Mouse (Mus musculus): ENCODE results near the gene Ppp1r15b.

Ppp1r15b gene

DNA sequence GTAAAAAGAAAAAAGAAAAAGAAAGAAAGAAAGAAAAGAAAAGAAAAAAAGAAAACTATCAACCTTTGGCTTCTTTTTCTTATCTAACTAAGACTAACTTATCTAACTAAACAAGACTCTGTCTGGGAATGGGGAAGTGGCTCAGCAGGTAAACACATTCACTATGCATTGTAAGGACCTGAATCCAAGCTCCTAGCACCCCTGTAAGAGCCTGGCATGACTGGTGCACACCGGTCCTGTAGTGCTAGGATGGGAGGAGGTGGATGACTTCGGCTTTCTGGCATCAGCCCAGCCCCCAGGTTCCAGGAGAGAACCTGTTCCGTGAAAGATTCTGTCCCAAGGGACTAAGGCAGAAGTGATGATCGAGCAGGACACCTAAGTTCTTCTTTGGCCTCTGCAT, 30.6 kb downstream of the Ppp1r15b start:
- DNase-seq (ENCODE audit: low spot score in 2 of 2), result no peak

DNA sequence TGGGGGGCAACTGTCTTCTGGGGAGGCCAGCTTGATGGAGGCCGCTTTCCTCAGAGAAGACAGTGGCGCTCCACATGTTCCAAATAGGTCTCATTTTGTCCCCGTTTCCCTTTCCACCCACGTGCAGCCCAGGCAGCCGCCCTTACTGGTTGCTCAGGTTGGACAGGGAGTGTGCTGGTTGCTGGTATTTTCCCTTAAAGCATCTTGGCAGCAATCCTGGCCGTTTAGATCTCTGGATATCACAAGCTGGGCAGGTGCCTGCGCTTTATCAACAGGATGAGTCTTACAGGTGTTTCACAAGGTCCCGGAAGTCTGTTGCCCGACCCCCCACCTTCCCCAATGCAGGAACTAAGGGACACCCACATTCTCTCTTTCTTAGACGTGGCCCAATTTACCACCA, 31.1 kb downstream of the Ppp1r15b start:
- DNase-seq (ENCODE audit: low spot score in 2 of 2), result no peak

DNA sequence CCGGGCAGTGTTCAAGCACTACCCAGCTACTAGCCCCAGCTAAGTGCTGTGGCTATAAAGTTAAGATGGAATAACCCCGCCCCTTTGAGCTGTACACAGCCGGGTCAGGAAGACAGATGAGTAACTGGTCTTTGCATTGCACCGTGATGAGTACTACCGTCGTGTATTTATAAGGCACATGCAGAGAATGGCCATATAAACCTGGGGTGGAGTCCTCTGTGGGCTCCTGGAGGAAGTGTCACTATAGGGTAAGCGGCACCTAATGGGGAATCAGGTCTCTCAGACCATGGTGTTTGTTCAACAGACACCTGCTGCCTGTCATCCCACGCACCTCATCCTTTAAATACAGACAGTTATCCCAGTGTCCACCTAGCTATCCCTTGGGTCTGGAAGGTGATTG, 32.0 kb downstream of the Ppp1r15b start:
- no peak for DNase-seq (ENCODE audit: low spot score in 2 of 2)

DNA sequence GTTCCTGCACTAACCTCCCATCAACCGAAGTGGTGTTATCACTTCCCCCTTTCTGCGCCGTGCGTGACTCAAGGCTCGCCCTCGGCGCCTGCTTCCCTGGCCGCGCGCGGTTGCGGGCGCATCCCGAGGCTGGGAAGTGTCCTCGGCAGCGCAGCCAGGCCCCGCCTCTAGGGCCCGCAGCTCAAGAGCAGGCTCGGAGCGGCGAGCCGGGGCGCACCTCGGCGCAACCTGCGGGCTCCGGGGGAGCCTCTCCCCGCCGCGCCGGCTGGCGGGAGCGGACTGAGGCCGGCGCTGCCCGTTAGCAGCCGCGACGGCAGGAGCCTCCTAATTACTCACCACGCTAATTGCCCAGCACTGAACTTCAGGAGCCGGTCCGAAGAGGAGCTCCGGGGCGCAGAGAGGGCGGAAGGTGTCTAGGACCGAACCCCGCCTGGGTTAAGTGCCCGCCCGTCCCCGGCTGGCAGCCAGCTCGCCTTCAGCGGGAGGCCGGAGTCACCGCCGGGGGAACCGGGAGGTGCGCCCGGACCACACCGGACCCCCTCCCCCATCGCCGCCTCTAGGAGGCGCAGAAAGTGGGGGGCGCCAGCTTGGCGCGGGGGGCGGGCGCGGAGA, 33.0 kb downstream of the Ppp1r15b start, which contains the start of gene Plekha6:
TSS of gene Plekha6 (plus strand) at position 391 of the 612 bp plus-strand sequence.
- no peak for DNase-seq (ENCODE audit: low spot score in 2 of 2)

DNA sequence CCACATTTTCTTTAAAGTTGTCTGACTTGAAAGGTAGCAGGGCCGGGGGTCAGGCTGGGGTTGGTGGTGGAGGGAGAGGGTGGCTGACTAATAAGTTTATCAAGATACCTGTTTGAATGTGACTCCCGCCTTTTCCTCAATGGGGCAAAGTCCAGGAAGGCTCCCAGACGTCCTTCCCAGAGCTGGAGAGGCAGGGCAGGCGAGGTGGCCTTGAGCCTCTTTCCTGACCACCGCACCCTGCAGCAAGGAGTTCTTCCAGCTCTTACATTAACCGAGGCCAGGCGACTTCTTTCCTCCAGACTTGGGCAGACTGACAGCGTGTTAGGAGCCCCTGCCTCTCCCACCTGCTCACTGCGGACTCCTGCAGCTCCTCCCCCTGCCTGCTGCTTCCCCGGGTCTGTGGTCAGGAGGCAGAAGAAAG, 33.7 kb downstream of the Ppp1r15b start:
- DNase-seq (ENCODE audit: low spot score in 2 of 2), result no peak

DNA sequence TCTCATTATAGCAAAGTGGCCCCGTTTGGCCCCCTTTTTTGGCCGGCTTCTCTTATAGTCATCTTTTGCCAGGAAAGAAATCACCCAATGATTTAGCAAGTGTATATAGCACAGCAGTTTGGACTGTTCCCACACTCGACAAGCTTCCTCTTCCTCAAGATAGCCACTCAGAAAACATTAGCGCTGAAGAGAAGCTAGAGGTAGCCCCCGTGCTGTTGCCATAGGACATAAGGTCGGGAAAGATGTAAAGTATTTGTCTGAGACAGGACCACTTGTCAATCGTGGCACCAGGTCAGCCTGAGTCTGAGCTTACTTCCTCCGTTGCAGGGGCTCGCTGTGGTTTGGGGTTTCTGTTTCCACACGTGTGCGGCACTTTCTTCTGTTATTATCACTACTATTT, 34.2 kb downstream of the Ppp1r15b start:
- no peak for DNase-seq (ENCODE audit: low spot score in 2 of 2)

DNA sequence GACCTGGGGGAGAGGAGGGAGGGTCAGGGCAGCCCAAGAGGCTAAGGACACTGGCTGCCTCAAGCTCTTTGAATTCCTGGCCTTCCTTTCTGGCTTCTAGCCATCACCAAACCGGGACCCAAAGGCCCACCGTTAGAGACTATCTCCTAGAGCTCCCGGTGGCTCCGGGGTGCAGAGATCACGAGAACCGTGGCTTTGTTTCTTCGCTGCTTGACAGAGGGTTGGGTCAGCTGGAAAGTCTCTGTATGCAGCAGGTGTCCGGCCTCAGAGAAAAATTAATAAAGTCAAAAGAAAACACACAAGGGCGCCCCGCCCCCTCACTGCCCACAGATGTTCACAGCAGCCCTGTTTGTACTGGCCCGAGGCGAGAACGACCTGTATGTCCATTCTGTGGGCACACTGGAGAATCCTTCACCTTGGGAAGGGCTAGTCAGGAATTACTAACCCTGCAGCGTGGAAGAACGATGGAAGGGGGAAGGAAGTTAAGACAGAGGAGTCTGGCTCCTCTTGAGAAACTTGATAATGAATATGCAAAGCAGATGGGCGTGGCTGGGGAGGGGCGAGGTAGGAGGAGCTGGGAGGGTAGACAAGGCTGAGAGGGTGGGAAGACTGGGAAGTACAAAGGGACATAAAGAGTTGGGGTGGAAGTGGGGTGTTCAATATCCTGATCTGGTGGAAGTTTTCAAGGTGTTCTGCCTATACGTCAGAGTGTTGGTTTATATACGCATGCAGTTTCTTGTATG, 37.5 kb downstream of the Ppp1r15b start:
- no peak for DNase-seq (ENCODE audit: low spot score in 2 of 2)

DNA sequence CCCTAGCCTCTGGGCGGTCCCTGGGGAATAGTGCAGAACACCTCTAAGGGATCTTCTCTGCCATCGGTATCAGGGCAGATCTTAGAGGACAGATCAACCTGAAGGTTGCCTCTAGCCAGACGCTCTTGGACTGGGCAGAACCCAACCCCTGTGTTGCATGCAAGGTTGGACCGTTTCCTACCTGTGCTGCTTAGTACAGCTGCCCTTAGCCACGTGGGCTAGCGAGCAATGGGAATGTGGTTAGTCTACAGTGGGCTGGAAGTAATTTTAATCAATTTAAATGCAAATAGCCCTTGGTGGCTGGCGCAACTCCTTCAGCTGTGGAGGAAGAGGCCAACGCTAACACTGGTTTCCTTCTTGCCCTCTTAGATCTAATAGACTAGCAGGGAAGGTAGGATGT, 39.3 kb downstream of the Ppp1r15b start:
- DNase-seq (ENCODE audit: low spot score in 2 of 2), result no peak

DNA sequence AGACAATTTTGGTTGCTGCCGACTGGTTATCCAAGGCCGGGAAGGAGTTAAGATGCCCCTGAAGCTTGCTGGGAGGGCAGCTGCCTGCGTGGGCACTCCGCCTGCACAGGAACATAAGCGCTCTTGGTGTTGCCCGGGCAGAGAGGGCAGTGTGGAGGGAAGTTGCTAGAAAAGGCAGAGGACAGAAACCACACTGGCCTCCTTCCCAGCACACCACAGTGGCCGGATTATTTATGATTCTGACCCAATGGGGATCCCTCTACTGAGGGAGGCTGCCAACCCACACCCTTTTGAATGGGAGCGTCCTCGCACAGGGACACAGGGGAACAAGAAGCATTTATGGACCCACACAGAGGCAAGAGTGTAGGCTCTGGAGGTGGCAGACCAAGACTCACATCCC, 40.4 kb downstream of the Ppp1r15b start:
- peak in 1 of 2 experiments; percentile 22 for DNase-seq (ENCODE audit: low spot score in 2 of 2)

DNA sequence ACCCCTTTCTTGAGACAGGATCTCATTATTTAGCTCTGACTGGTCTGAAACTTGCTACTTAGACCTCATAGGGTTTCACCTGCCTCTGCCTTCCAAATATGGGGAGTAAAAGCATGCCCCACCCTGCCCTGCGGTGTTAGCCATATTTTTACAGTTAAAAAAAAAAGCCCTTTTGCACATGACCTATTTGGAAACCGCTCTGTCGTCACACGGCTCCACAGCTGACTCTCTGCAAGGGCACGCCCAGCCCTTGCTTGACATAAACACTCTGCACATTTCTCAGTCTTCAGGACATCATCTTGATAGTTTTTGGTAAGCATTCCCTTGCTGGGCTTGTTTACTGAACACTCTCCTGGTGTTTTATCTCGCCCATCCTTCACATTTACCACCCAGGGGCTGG, 44.2 kb downstream of the Ppp1r15b start:
- no peak for DNase-seq (ENCODE audit: low spot score in 2 of 2)

DNA sequence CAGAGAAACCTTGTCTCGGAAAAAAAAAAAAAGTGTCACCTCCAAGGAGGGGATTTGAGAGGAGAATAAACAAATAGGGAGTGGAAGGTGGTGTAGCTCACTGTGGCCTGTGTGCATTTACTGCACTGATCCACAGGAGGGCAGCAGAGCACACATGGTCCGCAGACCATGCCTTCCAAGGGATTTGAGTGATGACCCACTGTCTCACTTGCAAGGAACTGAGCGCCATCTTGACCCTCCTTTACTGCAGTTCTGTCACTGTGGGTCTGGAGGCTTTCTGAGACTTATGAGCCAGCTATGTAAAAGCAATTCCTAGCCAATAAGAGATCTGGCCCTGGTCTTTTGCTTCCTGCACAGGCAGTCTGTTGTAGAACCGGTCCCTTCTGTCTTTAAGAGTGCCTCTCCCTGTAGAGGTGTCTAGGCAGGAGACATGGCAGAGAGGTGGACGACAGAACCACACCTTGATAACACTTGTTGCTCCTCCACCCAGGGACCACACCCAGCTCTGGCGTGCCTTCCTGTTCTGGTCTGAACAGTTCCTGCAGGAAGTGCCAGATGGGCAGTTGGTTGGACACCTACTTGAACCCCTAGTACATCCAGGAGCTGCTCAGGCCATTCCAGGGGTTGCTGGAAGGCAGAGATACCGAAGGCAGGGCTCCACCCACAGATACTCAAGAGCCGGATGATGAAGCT, 46.7 kb downstream of the Ppp1r15b start:
- DNase-seq (ENCODE audit: low spot score in 2 of 2), result peak in 1 of 2 experiments; percentile 68

DNA sequence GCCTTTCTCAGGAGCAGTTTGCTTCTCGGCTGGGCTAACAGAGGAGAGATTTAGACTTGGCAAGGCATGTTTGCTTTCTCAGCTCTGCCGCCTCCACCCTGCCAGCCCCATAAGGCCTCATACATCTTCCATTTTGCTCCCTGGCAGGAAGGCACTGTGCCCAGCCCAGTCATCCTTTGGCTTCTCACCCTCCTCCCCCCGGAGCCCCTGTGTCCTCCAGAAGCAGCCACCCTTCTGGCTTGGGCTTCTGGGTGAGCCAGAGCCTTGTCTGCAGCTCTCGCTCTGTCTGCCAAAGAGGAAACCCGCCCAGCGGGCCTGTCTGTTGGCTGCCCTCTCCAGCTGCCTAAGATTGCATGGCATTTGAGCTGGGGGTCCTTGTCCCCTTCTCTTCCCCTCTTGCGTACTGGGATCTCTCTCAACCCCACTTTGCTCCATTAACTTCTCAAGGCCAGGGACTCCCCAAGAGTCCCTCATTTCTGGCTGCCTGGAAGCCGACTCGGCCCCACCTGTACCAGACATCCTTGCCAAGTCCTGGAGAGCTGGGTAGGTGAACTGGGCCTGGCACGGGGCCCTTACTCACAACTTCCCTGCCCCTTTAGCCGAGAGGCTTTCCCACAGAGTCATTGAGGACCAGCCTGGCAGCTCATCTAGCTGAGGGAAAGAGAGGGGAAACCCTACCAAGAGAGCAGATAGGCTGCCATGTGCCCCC, 47.9 kb downstream of the Ppp1r15b start:
- DNase-seq (ENCODE audit: low spot score in 2 of 2), result peak; percentile 71 to 78

DNA sequence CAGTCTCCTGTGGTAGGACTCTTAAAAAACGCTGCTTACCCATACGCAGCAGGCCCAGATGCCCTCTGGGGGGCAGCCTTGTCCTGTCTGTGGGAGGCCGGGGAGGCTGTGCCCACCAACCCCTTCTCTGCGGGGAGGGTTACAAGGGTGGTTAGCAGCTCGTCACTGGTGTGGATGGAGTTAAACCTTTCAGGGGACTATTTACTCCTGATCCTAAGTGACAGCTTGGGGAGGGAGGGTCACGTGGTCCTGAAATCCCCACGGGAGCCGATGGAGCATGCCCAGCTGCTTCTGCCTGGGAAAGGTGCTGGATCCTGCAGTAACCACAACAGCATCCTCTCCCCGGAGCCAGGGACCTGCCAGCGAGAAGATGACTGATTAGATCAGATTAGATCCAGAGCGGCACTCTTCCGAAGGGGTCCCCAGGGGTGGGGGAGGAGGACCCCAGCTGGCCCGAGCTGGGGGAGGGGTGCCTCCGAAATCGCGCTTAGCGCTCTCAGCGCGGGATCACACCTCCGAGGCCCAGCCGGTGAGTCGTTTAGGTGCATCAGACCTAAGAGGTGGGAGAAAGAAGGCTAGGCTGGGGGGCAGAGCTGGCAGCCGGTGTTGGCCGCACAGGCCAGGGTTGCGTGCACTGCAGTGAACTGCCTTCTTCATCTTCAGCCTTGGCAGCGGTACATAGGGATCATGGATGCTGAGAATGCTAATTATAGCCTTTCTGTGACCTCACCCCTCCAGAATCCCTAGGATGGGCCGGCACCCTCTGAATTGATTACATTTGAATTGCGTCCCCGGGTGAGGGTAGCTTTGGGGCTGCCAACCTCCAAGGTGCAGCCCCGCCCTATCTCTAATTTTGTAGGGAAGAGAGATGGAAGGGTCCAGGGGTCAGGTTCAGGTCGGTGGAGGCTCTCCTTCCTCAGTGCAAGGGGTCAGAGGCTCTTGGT, 50.4 kb downstream of the Ppp1r15b start:
- peak; percentile 79 to 87 for DNase-seq (ENCODE audit: low spot score in 2 of 2)

DNA sequence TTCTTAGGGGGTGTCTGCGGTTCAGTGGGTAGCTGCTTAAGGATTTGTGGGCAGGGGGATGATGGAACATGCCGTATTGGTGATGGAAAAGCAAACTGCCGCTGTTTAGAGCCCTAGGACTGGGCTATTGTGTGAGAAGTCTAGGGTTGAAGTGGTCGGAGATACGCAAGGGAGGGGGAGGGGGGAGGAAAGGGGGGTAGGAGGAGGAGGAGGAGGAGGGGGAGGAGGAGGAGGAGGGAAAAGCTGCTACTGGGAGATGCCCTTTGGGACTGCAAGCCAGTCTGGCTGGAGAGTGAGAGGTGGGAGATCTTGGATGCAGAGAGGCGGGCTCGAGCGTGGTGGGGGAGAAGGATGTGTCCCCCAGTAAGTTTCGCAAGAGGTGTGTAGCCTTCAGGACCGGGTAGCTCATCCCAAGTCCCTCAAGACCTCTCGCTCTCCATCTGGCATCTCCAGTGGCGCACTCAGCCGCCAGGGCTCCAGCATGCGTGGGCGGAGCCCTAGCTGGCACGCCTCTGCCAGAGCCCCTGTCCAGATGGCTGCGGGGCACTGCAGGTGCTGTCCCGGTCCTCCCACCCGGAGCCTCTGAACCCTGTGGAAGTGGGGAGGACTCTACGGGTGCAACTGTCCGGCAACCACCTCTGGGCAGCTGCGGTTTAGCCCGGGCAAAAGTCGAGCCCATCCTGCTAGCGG, 51.2 kb downstream of the Ppp1r15b start:
- peak; percentile 70 to 75 for DNase-seq (ENCODE audit: low spot score in 2 of 2)

DNA sequence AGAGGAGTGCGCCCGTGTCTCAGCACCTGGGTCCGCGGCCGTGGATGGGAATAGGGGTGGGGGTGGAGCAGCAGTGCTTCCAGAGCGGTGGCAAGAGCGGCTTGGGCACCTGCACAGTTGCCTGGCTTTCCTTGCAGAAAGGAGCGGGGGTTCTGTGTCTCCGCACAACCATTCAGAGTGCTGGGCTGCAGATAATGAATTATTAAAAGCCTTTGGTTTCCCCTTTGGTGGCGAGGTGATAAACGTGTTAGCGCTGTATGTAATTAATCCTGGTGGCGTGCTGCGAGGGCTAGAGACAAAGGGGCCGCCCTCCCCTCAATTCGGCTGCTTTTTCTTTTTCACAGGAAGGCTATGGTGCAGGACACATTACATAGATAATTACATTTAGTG, 51.8 kb downstream of the Ppp1r15b start:
- peak in 1 of 2 experiments; percentile 40 for DNase-seq (ENCODE audit: low spot score in 2 of 2)

DNA sequence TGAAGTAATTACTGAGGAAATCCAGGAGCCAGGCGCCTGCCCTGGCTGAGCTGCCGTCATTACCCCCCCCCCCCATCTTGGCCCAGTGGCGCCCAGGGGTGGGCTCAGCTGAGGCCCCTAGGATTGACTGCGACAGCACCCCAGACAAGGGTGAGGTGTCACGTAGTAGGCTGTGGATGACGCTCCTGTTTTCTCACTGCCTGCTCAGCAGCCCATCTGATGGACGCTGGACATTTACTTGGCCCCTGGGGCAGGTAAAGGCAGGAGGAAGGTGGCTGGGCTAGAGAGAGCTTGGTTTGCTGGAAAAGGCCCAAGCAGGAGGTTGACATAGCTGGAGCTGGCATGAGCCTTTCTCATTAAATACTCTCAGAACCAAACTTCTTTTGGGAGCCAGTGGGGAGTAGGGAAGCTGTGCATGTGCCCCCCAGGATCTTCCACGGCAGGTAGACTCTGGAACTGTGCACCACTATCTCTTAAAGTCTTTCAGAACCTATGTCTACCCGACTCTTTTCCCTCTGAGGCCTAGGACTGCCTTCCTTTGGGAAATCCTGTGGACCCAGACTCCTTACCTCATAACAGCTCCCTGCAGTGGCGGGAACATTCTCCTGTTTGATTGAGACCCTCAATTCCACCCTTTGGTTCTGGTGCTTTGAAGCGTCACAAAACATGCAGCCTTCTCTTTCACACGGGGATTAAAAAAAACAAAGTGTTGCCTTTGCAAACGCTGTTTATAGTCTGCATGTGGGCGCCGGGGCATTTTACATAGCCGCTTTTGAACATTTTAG, 52.4 kb downstream of the Ppp1r15b start:
- DNase-seq (ENCODE audit: low spot score in 2 of 2), result no peak

DNA sequence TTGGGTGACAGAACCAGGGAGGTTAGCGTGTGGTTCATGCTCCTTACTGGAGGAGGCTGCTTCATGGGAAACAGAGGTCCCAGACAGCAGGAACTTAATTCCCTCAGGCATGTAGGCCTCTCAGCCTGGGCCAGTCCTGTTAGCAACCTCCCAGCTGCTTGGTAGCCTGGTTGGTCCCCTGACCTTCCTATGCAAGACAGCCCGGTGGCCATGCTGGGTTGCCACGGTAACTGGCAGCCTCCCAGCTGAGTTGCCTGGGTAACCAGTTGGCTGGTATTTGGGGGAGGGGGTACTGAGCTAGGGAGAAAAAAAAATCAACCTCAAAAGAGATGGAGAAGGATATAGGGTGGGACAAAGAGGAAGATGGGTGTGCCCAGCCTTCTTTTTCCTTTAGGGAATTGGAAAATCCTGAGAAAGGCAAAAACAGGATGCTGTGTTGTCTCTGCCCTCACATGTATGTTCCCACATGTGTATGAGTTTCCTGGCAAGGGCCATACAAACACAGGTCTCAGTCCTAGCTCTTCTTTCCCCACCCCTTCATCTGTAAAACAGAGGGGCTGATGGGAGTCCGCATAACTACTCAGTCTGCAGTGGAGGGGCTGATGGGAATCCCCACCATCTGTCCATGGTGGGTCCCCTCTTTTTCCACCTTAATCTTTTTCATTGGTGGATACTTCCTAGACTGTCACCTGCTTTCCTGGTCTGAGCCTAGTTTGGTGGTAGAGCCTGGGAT, 57.2 kb downstream of the Ppp1r15b start:
- DNase-seq (ENCODE audit: low spot score in 2 of 2), result no peak

DNA sequence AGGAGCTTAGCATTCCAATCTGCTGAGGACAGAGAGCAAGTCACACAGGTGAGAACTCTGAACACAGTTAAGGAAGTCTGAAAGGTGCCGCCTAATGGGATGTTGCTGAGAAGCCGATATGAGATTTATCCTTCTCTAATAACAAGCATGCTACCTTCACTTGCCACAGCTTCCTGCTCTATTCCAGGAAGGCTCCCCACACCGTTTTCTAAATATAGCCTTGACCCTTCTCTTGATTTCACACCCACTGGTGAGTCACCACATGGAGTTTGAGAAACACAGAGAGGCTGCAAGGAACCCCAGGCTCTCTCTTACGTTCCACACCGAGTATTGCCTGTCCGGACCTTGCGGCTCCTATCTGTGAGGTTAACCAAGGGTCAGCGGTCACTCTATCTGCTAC, 57.8 kb downstream of the Ppp1r15b start:
- DNase-seq (ENCODE audit: low spot score in 2 of 2), result no peak
